Mouse (Mus musculus): ENCODE data around the gene Car12. TPM values are rescaled to one million over a fixed set of nuclear protein-coding genes. Genes with fewer than 3 reads are reported as not detected.
A peak's percentile ranks its signal among the peaks of the same experiment; 100 is the strongest.

The Car12 gene
- total RNA-seq (2012; rRNA removed) (16.4 and 17.8 TPM in 2 replicates), total RNA-seq (2014; rRNA removed) (33.8 and 38.0 TPM in 2 replicates), polyA plus RNA-seq (2012; ENCODE audit: insufficient read length, low read depth) (28.8 and 34.6 TPM in 2 replicates)

DNA sequence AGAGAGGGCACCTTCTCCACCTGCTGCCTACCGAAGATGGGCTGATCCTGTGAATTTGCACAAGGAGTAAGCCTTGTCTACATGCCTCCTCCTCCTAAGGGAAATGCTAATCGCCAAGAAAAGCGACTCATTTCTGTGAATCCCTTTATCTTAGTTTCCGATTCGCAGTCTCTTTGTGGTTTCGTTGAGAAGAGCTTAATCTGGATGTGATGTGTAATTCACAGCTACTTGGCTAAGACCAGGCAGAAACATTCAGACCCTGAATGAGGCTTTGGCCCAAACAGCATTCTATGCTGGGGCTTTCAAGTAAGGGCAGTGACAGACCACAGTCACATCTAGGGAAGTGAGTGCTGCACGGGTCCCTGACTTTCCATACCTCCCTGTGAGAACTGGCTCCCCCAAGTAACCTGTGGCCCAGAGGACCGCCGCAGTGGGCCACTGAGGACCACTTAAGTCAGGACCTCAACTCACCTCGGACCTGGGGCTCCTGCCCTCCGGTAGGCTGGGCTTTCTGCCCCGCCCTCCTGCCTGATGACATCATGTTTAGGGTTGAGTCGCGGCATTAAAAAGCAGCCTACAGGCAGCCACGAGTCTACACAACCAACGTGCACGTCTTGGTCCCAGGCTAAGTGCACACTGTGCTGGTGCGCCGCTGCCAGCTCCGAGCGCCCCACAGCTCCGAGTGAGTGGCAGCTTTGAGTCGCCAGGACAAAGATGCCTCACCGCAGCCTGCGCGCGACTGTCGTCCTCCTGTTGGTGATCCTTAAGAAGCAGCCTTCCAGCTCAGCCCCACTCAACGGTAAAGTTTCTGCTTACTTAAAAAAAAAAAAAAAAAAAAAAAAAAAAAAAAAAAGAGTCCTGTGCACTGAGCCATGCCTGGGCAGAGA is at the start of gene Car12:
Car12 (plus strand) TSS at position 552 of the 887 bp plus-strand sequence.
- Histone ChIP-seq H3K79me2 (replicated peaks; ENCODE audit: control insufficient read depth, extremely low read depth, insufficient read depth, poor library complexity, severe bottlenecking) (no peaks in the 10 kb centered on the region), H3K27me3 (replicated peaks) (peaks cover 31% of the 10 kb centered on the region), H3K4me2 (ENCODE audit: insufficient read depth, low read depth, poor library complexity, severe bottlenecking) (peak within 1 kb of the TSS; percentile 88), H3K4me1 (ENCODE audit: control insufficient read depth in 1 of 2, insufficient read depth in 2 of 2) (peaks cover 4 to 29% of the 10 kb centered on the region in 2 experiments; a peak in 2 of 4 replicates), H3K9me3 (replicated peaks; ENCODE audit: low read length) (no peaks in the 10 kb centered on the region), H3K27ac (ENCODE audit: insufficient read depth, low read depth) (no peak within 1 kb of the TSS), H3K9ac (ENCODE audit: insufficient read depth, low read depth) (peak within 1 kb of the TSS; percentile 20; the same call in 1 of the 2 replicates), H3K36me3 (replicated peaks in 1 of 2; ENCODE audit: control insufficient read depth in 1 of 2, insufficient read depth in 1 of 2, low read length in 1 of 2) (peaks cover 0 to 20% of the 10 kb centered on the region in 2 experiments), H3K4me3 (replicated peaks in 1 of 3; ENCODE audit: low read depth in 2 of 3, low read length in 2 of 3, poor library complexity in 1 of 3) (peak within 1 kb of the TSS; percentile 60 to 79 (median 68))
- peak; percentile 83 for DNase-seq (ENCODE audit: extremely low read depth)
- no peak for TF ChIP-seq JUND (conservative IDR thresholded peaks at IDR 0.05; ENCODE audit: low read depth, low read length)
- peak; percentile 58 for TF ChIP-seq BHLHE40 (IDR thresholded peaks at IDR 0.05; ENCODE audit: low read depth, low read length)
- no peak for TF ChIP-seq USF2 (conservative IDR thresholded peaks at IDR 0.05; ENCODE audit: low read depth, low read length)
- peak; percentile 68 for TF ChIP-seq TCF12 (IDR thresholded peaks at IDR 0.05; ENCODE audit: low read depth, low read length)
- no peak for TF ChIP-seq EP300 (IDR thresholded peaks at IDR 0.05; ENCODE audit: low read length)
- peak; percentile 84 for TF ChIP-seq NELFE (IDR thresholded peaks at IDR 0.05; ENCODE audit: low read depth, low read length)
- peak; percentile 93 for TF ChIP-seq ZMIZ1 (IDR thresholded peaks at IDR 0.05; ENCODE audit: low read depth, low read length)
- TF ChIP-seq TBP (conservative IDR thresholded peaks at IDR 0.05; ENCODE audit: low read depth, low read length), result peak; percentile 87
- TF ChIP-seq ZNF384 (IDR thresholded peaks at IDR 0.05; ENCODE audit: low read depth, low read length), result peak; percentile 88
- TF ChIP-seq SIN3A (IDR thresholded peaks at IDR 0.05; ENCODE audit: low read length), result peak; percentile 73; the same call in 1 of the 2 replicates
- peak; percentile 38; the same call in 1 of the 2 replicates for TF ChIP-seq NRF1 (IDR thresholded peaks at IDR 0.05; ENCODE audit: low read depth, low read length)
- TF ChIP-seq CTCF (conservative IDR thresholded peaks at IDR 0.05 in 1 of 2, IDR thresholded peaks at IDR 0.05 in 1 of 2; ENCODE audit: low read depth in 2 of 2, low read length in 2 of 2), result 0 out of 4 replicates have a peak, but pooled peaks of 1 of the 2 experiments have one; percentile 0
- TF ChIP-seq MAX (IDR thresholded peaks at IDR 0.05; ENCODE audit: low read length), result peak; percentile 77; the same call in 1 of the 2 replicates
- peak; percentile 94 for TF ChIP-seq POLR2A (IDR thresholded peaks at IDR 0.05; ENCODE audit: low read depth, low read length)
- TF ChIP-seq MYC (IDR thresholded peaks at IDR 0.05; ENCODE audit: low read depth, low read length), result peak; percentile 41; the same call in 1 of the 2 replicates
- dilution Hi-C loops (cut with MboI; ENCODE audit: extremely low pct_ligation_motif_present, extremely low pct_unique_long_range_greater_than_20kb, low sequenced_read_pairs), result no loop called here
- in situ Hi-C loops (cut with MboI; ENCODE audit: low pct_ligation_motif_present, low pct_unique_long_range_greater_than_20kb, low sequenced_read_pairs), result loop anchor here (5.0 to 10.0 kb wide), 2 partner anchors 66 to 569 kb away; no protein-coding TSS in a partner anchor

DNA sequence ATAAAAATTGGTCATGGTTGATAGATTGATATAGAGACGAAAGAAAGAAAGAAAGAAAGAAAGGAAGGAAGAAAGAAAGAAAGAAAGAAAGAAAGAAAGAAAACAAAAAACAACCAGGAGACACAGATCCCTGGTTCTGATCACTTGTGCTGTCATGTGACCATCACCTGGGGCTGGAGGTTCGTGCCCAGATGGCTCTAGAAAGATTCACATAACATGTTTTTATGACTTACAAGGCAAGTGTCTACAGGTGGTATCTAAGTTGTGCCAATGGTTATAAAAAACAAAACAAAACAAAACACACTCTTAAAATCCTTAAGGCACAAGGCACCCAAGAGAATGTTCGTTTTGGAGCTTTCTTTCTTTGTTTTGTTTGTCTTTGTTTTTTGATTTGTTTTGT is 49.7 kb upstream of the Car12 start:
- dilution Hi-C loops (cut with MboI; ENCODE audit: extremely low pct_ligation_motif_present, extremely low pct_unique_long_range_greater_than_20kb, low sequenced_read_pairs), result no loop called here
- Histone ChIP-seq H3K4me2 (ENCODE audit: insufficient read depth, low read depth, poor library complexity, severe bottlenecking) (peak overlapping the region; percentile 9; the same call in 1 of the 2 replicates), H3K79me2 (replicated peaks; ENCODE audit: control insufficient read depth, extremely low read depth, insufficient read depth, poor library complexity, severe bottlenecking) (no peaks in the 10 kb centered on the region), H3K9me3 (replicated peaks; ENCODE audit: low read length) (peaks cover 2% of the 10 kb centered on the region), H3K9ac (ENCODE audit: insufficient read depth, low read depth) (no peak overlapping the region), H3K4me3 (replicated peaks in 1 of 3; ENCODE audit: low read depth in 2 of 3, low read length in 2 of 3, poor library complexity in 1 of 3) (no peak overlapping the region), H3K27me3 (replicated peaks) (no peaks in the 10 kb centered on the region), H3K4me1 (ENCODE audit: control insufficient read depth in 1 of 2, insufficient read depth in 2 of 2) (peaks cover 0 to 15% of the 10 kb centered on the region in 2 experiments; a peak in 2 of 4 replicates), H3K27ac (ENCODE audit: insufficient read depth, low read depth) (no peak overlapping the region), H3K36me3 (replicated peaks in 1 of 2; ENCODE audit: control insufficient read depth in 1 of 2, insufficient read depth in 1 of 2, low read length in 1 of 2) (no peaks in the 10 kb centered on the region)
- in situ Hi-C loops (cut with MboI; ENCODE audit: low pct_ligation_motif_present, low pct_unique_long_range_greater_than_20kb, low sequenced_read_pairs), result loop anchor here (10.0 kb wide), 1 partner anchor 321 kb away; no protein-coding TSS in a partner anchor
- no peak for TF ChIP-seq EP300 (IDR thresholded peaks at IDR 0.05; ENCODE audit: low read length)
- no peak for TF ChIP-seq MYC (IDR thresholded peaks at IDR 0.05; ENCODE audit: low read depth, low read length)
- TF ChIP-seq USF1 (IDR thresholded peaks at IDR 0.05; ENCODE audit: low read depth, low read length), result peak; percentile 26; the same call in 1 of the 2 replicates
- DNase-seq (ENCODE audit: extremely low read depth), result no peak
